In genomic region chr3:88512141-88512895, GRCm38 (mm10) we compare ENCODE assay signal across 8 mouse cellular contexts. TPM values are rescaled to one million over a fixed set of nuclear protein-coding genes. Genes with fewer than 3 reads are reported as not detected.
DNase-seq lines count a peak whose midpoint lies in the region; ATAC-seq and TF ChIP-seq lines count a peak whose summit lies in the region.
"Had no signal": no experiment of that assay in that cellular context is flagged by ENCODE, and none has a peak within 500 bp of the region (broad histone marks: within the 10 kb centered on the region; RNA-seq: fewer than 3 reads in every experiment).

No protein-coding gene starts in this region.

- peak overlapping the region; percentile 33 for H3K9ac ChIP-seq in midbrain, embryonic 11.5 days (ENCODE audit: low read length)
- no peak overlapping the region for H3K9ac ChIP-seq in midbrain, embryonic 16.5 days (ENCODE audit: low read depth, low read length)
- H3K9ac ChIP-seq in embryonic facial prominence, embryonic 12.5 days: no peak overlapping the region
- H3K9ac ChIP-seq in limb, embryonic 12.5 days (replicated peaks): no peak overlapping the region
- H3K9ac ChIP-seq in stomach, postnatal 0 days (ENCODE audit: low read length): no peak overlapping the region
- H3K9ac ChIP-seq in kidney, embryonic 16.5 days (replicated peaks; ENCODE audit: low read length): no peak overlapping the region

- H3K27me3 ChIP-seq in midbrain, embryonic 11.5 days (ENCODE audit: control insufficient read depth, insufficient read depth, low read length): no peaks in the 10 kb centered on the region
- H3K27me3 ChIP-seq in midbrain, embryonic 16.5 days (ENCODE audit: control insufficient read depth, insufficient read depth, low read depth, low read length): no peaks in the 10 kb centered on the region
- H3K27me3 ChIP-seq in embryonic facial prominence, embryonic 12.5 days: no peaks in the 10 kb centered on the region
- H3K27me3 ChIP-seq in limb, embryonic 12.5 days: no peaks in the 10 kb centered on the region
- no peaks in the 10 kb centered on the region for H3K27me3 ChIP-seq in stomach, postnatal 0 days (ENCODE audit: control insufficient read depth, insufficient read depth, low read length)
- H3K27me3 ChIP-seq in kidney, embryonic 16.5 days (ENCODE audit: insufficient read depth, low read length): no peaks in the 10 kb centered on the region

- no peak overlapping the region for H3K27ac ChIP-seq in midbrain, embryonic 11.5 days (ENCODE audit: low read depth, low read length)
- no peak overlapping the region for H3K27ac ChIP-seq in midbrain, embryonic 16.5 days (ENCODE audit: low read length)
- H3K27ac ChIP-seq in embryonic facial prominence, embryonic 12.5 days: peak overlapping the region; percentile 81
- peak overlapping the region; percentile 85 for H3K27ac ChIP-seq in limb, embryonic 12.5 days
- peak overlapping the region; percentile 81 for H3K27ac ChIP-seq in stomach, postnatal 0 days (replicated peaks)
- no peak overlapping the region for H3K27ac ChIP-seq in kidney, embryonic 16.5 days (ENCODE audit: low read length)

- TF ChIP-seq CTCF in stomach, postnatal 0 days (IDR thresholded peaks at IDR 0.05; ENCODE audit: low read depth): no peak

- no peaks in the 10 kb centered on the region for H3K36me3 ChIP-seq in midbrain, embryonic 11.5 days (ENCODE audit: control insufficient read depth, insufficient read depth, low read length)
- no peaks in the 10 kb centered on the region for H3K36me3 ChIP-seq in midbrain, embryonic 16.5 days (ENCODE audit: control insufficient read depth, insufficient read depth, low read length)
- no peaks in the 10 kb centered on the region for H3K36me3 ChIP-seq in embryonic facial prominence, embryonic 12.5 days
- H3K36me3 ChIP-seq in limb, embryonic 12.5 days: no peaks in the 10 kb centered on the region
- H3K36me3 ChIP-seq in stomach, postnatal 0 days (ENCODE audit: control insufficient read depth, insufficient read depth, low read length): no peaks in the 10 kb centered on the region
- H3K36me3 ChIP-seq in kidney, embryonic 16.5 days (ENCODE audit: insufficient read depth, low read length): no peaks in the 10 kb centered on the region

- peaks cover 21% of the 10 kb centered on the region for H3K4me1 ChIP-seq in midbrain, embryonic 11.5 days (ENCODE audit: control insufficient read depth, insufficient read depth, low read length)
- peaks cover 20% of the 10 kb centered on the region for H3K4me1 ChIP-seq in midbrain, embryonic 16.5 days (ENCODE audit: control insufficient read depth, insufficient read depth, low read length)
- H3K4me1 ChIP-seq in embryonic facial prominence, embryonic 12.5 days: peaks cover 39% of the 10 kb centered on the region
- peaks cover 53% of the 10 kb centered on the region for H3K4me1 ChIP-seq in limb, embryonic 12.5 days (replicated peaks)
- H3K4me1 ChIP-seq in stomach, postnatal 0 days (replicated peaks; ENCODE audit: control insufficient read depth, insufficient read depth): peaks cover 21% of the 10 kb centered on the region
- H3K4me1 ChIP-seq in kidney, embryonic 16.5 days (ENCODE audit: insufficient read depth, low read length): peaks cover 35% of the 10 kb centered on the region

- no peaks in the 10 kb centered on the region for H3K9me3 ChIP-seq in midbrain, embryonic 11.5 days (ENCODE audit: control insufficient read depth, low read length)
- no peaks in the 10 kb centered on the region for H3K9me3 ChIP-seq in midbrain, embryonic 16.5 days (replicated peaks; ENCODE audit: control insufficient read depth, low read length, poor library complexity, severe bottlenecking)
- H3K9me3 ChIP-seq in embryonic facial prominence, embryonic 12.5 days: no peaks in the 10 kb centered on the region
- H3K9me3 ChIP-seq in limb, embryonic 12.5 days: no peaks in the 10 kb centered on the region
- no peaks in the 10 kb centered on the region for H3K9me3 ChIP-seq in stomach, postnatal 0 days (ENCODE audit: control insufficient read depth, low read length)
- no peaks in the 10 kb centered on the region for H3K9me3 ChIP-seq in kidney, embryonic 16.5 days (ENCODE audit: low read length)

- peak; percentile 82 for DNase-seq in midbrain, embryonic 11.5 days (ENCODE audit: low spot score, missing footprints)
- peak; percentile 33 for DNase-seq in stomach, postnatal 0 days (ENCODE audit: low spot score)
- DNase-seq in urinary bladder, postnatal 25 days (ENCODE audit: low spot score): no peak
- DNase-seq: gastrocnemius, postnatal 36 days had no signal

- no peak overlapping the region for H3K4me2 ChIP-seq in midbrain, embryonic 11.5 days
- no peak overlapping the region for H3K4me2 ChIP-seq in midbrain, embryonic 16.5 days (ENCODE audit: low read length)
- H3K4me2 ChIP-seq in embryonic facial prominence, embryonic 12.5 days (replicated peaks): peak overlapping the region; percentile 6; the same call in 1 of the 2 replicates
- peak overlapping the region; percentile 28 for H3K4me2 ChIP-seq in limb, embryonic 12.5 days
- H3K4me2 ChIP-seq in stomach, postnatal 0 days (replicated peaks; ENCODE audit: low read depth): no peak overlapping the region
- no peak overlapping the region for H3K4me2 ChIP-seq in kidney, embryonic 16.5 days (replicated peaks; ENCODE audit: low read depth, low read length)

- H3K4me3 ChIP-seq in midbrain, embryonic 11.5 days (ENCODE audit: low read depth, low read length): no peak overlapping the region
- no peak overlapping the region for H3K4me3 ChIP-seq in midbrain, embryonic 16.5 days (ENCODE audit: low read depth, low read length)
- no peak overlapping the region for H3K4me3 ChIP-seq in embryonic facial prominence, embryonic 12.5 days
- H3K4me3 ChIP-seq in limb, embryonic 12.5 days (replicated peaks): no peak overlapping the region
- H3K4me3 ChIP-seq in stomach, postnatal 0 days (ENCODE audit: low read depth, low read length): no peak overlapping the region
- H3K4me3 ChIP-seq in kidney, embryonic 16.5 days (ENCODE audit: low read length): no peak overlapping the region

- 40% methylated on average over 6 of the region's 6 CpGs for WGBS in midbrain, embryonic 11.5 days
- 46% methylated on average over 6 of the region's 6 CpGs for WGBS in midbrain, embryonic 16.5 days
- 33% methylated on average over 6 of the region's 6 CpGs for WGBS in embryonic facial prominence, embryonic 12.5 days
- WGBS in limb, embryonic 12.5 days: 44% methylated on average over 6 of the region's 6 CpGs
- 39% methylated on average over 6 of the region's 6 CpGs for WGBS in stomach, postnatal 0 days
- 43% methylated on average over 6 of the region's 6 CpGs for WGBS in kidney, embryonic 16.5 days

- no peak for ATAC-seq in midbrain, embryonic 11.5 days (ENCODE audit: low FRiP score)
- no peak for ATAC-seq in midbrain, embryonic 16.5 days
- ATAC-seq in embryonic facial prominence, embryonic 12.5 days (ENCODE audit: insufficient number of reproducible peaks, insufficient read depth, low FRiP score, low TSS enrichment): no peak
- ATAC-seq in limb, embryonic 12.5 days (ENCODE audit: insufficient number of reproducible peaks, insufficient read depth, low FRiP score, low TSS enrichment, low read depth): no peak
- no peak for ATAC-seq in stomach, postnatal 0 days (ENCODE audit: low FRiP score, low TSS enrichment)
- no peak for ATAC-seq in kidney, embryonic 16.5 days (ENCODE audit: low FRiP score, low TSS enrichment)

- no peak for TF ChIP-seq EP300 in stomach, postnatal 0 days (optimal IDR thresholded peaks at IDR 0.05)

RNA-seq across cellular contexts. Expression of gene Lmna, which starts 2.6 kb away (rescaled TPM):
- 17.9 and 21.2 TPM in 2 replicates for polyA plus RNA-seq in midbrain, embryonic 11.5 days (2014; fragmentation: Nextera tagmentation; extraction: Ambion mirVana)
- polyA plus RNA-seq in midbrain, embryonic 16.5 days (2015; fragmentation: Nextera tagmentation; extraction: Ambion mirVana): 51.0 and 59.7 TPM in 2 replicates
- 109 and 113 TPM in 2 replicates for polyA plus RNA-seq in embryonic facial prominence, embryonic 12.5 days (2016; fragmentation: Nextera tagmentation; extraction: Ambion mirVana)
- 51.8 and 56.4 TPM in 2 replicates for polyA plus RNA-seq in limb, embryonic 12.5 days (2016; fragmentation: Nextera tagmentation; extraction: Ambion mirVana)
- 250 and 267 TPM in 2 replicates for polyA plus RNA-seq in stomach, postnatal 0 days (2015; fragmentation: Nextera tagmentation; extraction: Ambion mirVana)
- 89.9 and 100 TPM in 2 replicates for polyA plus RNA-seq in kidney, embryonic 16.5 days (2015; fragmentation: Nextera tagmentation; extraction: Ambion mirVana)

RNA-seq across cellular contexts. Expression of gene Mex3a, which starts 19.9 kb away (rescaled TPM):
- polyA plus RNA-seq in midbrain, embryonic 11.5 days (2014; fragmentation: Nextera tagmentation; extraction: Ambion mirVana): 44.5 and 45.1 TPM in 2 replicates
- polyA plus RNA-seq in midbrain, embryonic 16.5 days (2015; fragmentation: Nextera tagmentation; extraction: Ambion mirVana): 28.6 and 33.0 TPM in 2 replicates
- polyA plus RNA-seq in embryonic facial prominence, embryonic 12.5 days (2016; fragmentation: Nextera tagmentation; extraction: Ambion mirVana): 36.3 and 37.7 TPM in 2 replicates
- polyA plus RNA-seq in limb, embryonic 12.5 days (2016; fragmentation: Nextera tagmentation; extraction: Ambion mirVana): 37.4 and 38.0 TPM in 2 replicates
- polyA plus RNA-seq in stomach, postnatal 0 days (2015; fragmentation: Nextera tagmentation; extraction: Ambion mirVana): 3.3 and 3.4 TPM in 2 replicates
- polyA plus RNA-seq in kidney, embryonic 16.5 days (2015; fragmentation: Nextera tagmentation; extraction: Ambion mirVana): 18.6 and 20.7 TPM in 2 replicates

RNA-seq across cellular contexts. Expression of gene Rab25, which starts 35.8 kb away (rescaled TPM):
- polyA plus RNA-seq in midbrain, embryonic 11.5 days (2014; fragmentation: Nextera tagmentation; extraction: Ambion mirVana): 0.25 and 0.86 TPM in 2 replicates
- 0.69 TPM in 1 of 2 replicates, not detected in the other for polyA plus RNA-seq in midbrain, embryonic 16.5 days (2015; fragmentation: Nextera tagmentation; extraction: Ambion mirVana)
- polyA plus RNA-seq in embryonic facial prominence, embryonic 12.5 days (2016; fragmentation: Nextera tagmentation; extraction: Ambion mirVana): 4.0 and 5.5 TPM in 2 replicates
- polyA plus RNA-seq in limb, embryonic 12.5 days (2016; fragmentation: Nextera tagmentation; extraction: Ambion mirVana): 2.6 and 3.5 TPM in 2 replicates
- polyA plus RNA-seq in stomach, postnatal 0 days (2015; fragmentation: Nextera tagmentation; extraction: Ambion mirVana): 252 and 271 TPM in 2 replicates
- polyA plus RNA-seq in kidney, embryonic 16.5 days (2015; fragmentation: Nextera tagmentation; extraction: Ambion mirVana): 17.3 and 23.9 TPM in 2 replicates

RNA-seq across cellular contexts. Expression of gene Lamtor2, which starts 40.6 kb away (rescaled TPM):
- polyA plus RNA-seq in midbrain, embryonic 11.5 days (2014; fragmentation: Nextera tagmentation; extraction: Ambion mirVana): 87.2 and 103 TPM in 2 replicates
- polyA plus RNA-seq in midbrain, embryonic 16.5 days (2015; fragmentation: Nextera tagmentation; extraction: Ambion mirVana): 181 and 193 TPM in 2 replicates
- polyA plus RNA-seq in embryonic facial prominence, embryonic 12.5 days (2016; fragmentation: Nextera tagmentation; extraction: Ambion mirVana): 144 and 146 TPM in 2 replicates
- polyA plus RNA-seq in limb, embryonic 12.5 days (2016; fragmentation: Nextera tagmentation; extraction: Ambion mirVana): 134 and 139 TPM in 2 replicates
- 154 and 157 TPM in 2 replicates for polyA plus RNA-seq in stomach, postnatal 0 days (2015; fragmentation: Nextera tagmentation; extraction: Ambion mirVana)
- polyA plus RNA-seq in kidney, embryonic 16.5 days (2015; fragmentation: Nextera tagmentation; extraction: Ambion mirVana): 189 and 207 TPM in 2 replicates

RNA-seq across cellular contexts. Expression of gene Ubqln4, which starts 41.2 kb away (rescaled TPM):
- 72.4 and 73.0 TPM in 2 replicates for polyA plus RNA-seq in midbrain, embryonic 11.5 days (2014; fragmentation: Nextera tagmentation; extraction: Ambion mirVana)
- polyA plus RNA-seq in midbrain, embryonic 16.5 days (2015; fragmentation: Nextera tagmentation; extraction: Ambion mirVana): 39.8 and 41.3 TPM in 2 replicates
- 57.5 and 63.7 TPM in 2 replicates for polyA plus RNA-seq in embryonic facial prominence, embryonic 12.5 days (2016; fragmentation: Nextera tagmentation; extraction: Ambion mirVana)
- 62.6 and 67.0 TPM in 2 replicates for polyA plus RNA-seq in limb, embryonic 12.5 days (2016; fragmentation: Nextera tagmentation; extraction: Ambion mirVana)
- polyA plus RNA-seq in stomach, postnatal 0 days (2015; fragmentation: Nextera tagmentation; extraction: Ambion mirVana): 19.5 and 21.8 TPM in 2 replicates
- 52.7 and 57.8 TPM in 2 replicates for polyA plus RNA-seq in kidney, embryonic 16.5 days (2015; fragmentation: Nextera tagmentation; extraction: Ambion mirVana)

Comparison
In these comparisons a context has a peak if more than half of its experiments do, and no peak if none do; other contexts are left out.
1. H3K27ac ChIP-seq: peak in embryonic facial prominence, embryonic 12.5 days (single experiment), limb, embryonic 12.5 days (single experiment) and stomach, postnatal 0 days (single experiment); none in midbrain, embryonic 11.5 days (single experiment), midbrain, embryonic 16.5 days (single experiment) and kidney, embryonic 16.5 days (single experiment).
2. H3K4me2 ChIP-seq: peak in embryonic facial prominence, embryonic 12.5 days (single experiment) and limb, embryonic 12.5 days (single experiment); none in midbrain, embryonic 11.5 days (single experiment), midbrain, embryonic 16.5 days (single experiment), stomach, postnatal 0 days (single experiment) and kidney, embryonic 16.5 days (single experiment).
3. RNA of gene Rab25, which starts 35.8 kb away (polyA plus RNA-seq): 252 to 271 TPM in stomach, postnatal 0 days; 17.3 to 23.9 TPM in kidney, embryonic 16.5 days, 4.0 to 5.5 TPM in embryonic facial prominence, embryonic 12.5 days, 2.6 to 3.5 TPM in limb, embryonic 12.5 days, 0.25 to 0.86 TPM in midbrain, embryonic 11.5 days and 0.69 TPM in midbrain, embryonic 16.5 days; every median in the first group is over 10 times any median in the second.